Mouse (Mus musculus): ENCODE data around the gene Morf4l2.

- TF ChIP-seq POLR2A (IDR thresholded peaks at IDR 0.05; ENCODE audit: low read depth, low read length) (no peak), CTCF (IDR thresholded peaks at IDR 0.05; ENCODE audit: borderline replicate concordance, insufficient read depth, low read length) (no peak)
These were observed 36.6 kb upstream of the Morf4l2 start, which contains the start of gene Glra4 for GRCm38 (mm10) chrX:136780041-136780440.
